Mouse (Mus musculus) duodenum, adult 2 months (tissue): Measurements from ENCODE around the gene Slc35f1. TPM values are rescaled to one million over a fixed set of nuclear protein-coding genes. Genes with fewer than 3 reads are reported as not detected.

Source experiments
- polyA plus RNA-seq: library from polyadenylated mRNA; depleted of rRNA; stranded (reverse); fragments of >200 nt; gene quantifications from 2 replicates; pipeline ENCODE4 v1.2.3, GENCODE M21; 2012; ENCODE audit warnings: low replicate concordance; rRNA removed

The Slc35f1 gene
- 0.28 and 0.40 TPM in 2 replicates for polyA plus RNA-seq

GRCm38 (mm10) chr10:52690334-52690991 is at the start of gene Slc35f1:
Gene Slc35f1, plus strand, starts transcription at chr10:52690533.

